Mouse (Mus musculus): ENCODE results near the gene Cmbl. TPM values are rescaled to one million over a fixed set of nuclear protein-coding genes. Genes with fewer than 3 reads are reported as not detected.

Gene Cmbl
- total RNA-seq, 2 experiments from 2014 or later: 15.2 to 16.3 TPM

DNA sequence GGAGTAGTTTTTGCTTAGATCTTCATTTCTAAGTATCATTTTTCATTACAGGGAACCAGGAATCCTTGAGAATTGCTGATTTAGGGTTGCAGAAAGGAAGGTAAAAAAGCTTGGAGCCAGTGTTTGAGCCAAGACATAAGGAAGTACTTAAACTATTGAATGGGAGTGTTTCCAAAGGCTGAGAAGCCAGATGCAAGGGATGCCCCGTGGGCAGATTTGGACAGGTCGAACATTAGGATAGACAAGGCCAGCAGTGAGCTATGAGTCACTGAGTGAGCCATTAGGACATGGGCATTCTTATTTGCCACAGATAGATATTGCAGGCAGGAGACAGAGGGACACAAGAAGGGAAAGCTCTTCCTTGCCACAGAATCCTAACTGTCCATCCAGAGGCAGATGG, 49.5 kb downstream of the Cmbl start:
- DNase-seq (ENCODE audit: low spot score in 2 of 2): no peak

DNA sequence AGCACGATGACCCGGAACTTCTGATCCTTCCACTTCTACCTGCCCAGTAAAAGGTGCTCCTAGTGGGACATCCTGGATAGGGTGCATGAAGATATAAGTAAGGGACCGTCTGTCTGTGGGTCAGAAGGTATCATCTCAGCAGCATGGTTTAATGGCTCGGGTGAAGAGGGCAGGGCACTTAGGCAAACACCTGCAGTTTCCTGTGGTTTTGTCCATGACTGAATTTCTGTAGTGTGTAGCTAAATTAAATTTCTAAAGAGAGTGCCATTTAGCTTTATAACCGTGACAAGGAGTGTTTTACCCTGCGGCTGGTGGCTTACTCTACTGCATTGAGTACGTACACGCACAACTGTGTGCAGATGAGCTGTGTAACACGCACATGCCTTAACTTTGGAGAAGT, 52.1 kb downstream of the Cmbl start:
- DNase-seq (ENCODE audit: low spot score in 2 of 2): no peak

DNA sequence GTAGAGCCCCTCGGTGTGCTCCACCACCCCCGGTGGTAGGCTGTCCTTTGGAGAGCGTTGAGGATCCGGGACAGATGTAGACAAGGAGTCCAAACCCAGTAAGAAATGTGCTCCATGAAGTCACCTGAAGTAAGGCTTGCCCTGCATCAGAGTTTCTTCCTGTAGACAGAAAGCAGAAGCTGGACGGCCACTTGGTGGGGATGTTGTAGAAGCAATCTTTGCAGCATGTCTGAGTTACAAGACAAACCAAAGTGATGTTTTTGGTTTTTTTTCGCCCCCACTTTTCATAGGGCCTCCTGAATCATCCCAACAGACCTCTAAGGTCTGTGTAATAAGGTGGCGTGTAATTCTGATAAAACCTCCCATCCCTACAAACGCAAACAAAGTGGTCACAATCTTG, 54.3 kb downstream of the Cmbl start:
- peak; percentile 48 to 63 for DNase-seq (ENCODE audit: low spot score in 2 of 2)

DNA sequence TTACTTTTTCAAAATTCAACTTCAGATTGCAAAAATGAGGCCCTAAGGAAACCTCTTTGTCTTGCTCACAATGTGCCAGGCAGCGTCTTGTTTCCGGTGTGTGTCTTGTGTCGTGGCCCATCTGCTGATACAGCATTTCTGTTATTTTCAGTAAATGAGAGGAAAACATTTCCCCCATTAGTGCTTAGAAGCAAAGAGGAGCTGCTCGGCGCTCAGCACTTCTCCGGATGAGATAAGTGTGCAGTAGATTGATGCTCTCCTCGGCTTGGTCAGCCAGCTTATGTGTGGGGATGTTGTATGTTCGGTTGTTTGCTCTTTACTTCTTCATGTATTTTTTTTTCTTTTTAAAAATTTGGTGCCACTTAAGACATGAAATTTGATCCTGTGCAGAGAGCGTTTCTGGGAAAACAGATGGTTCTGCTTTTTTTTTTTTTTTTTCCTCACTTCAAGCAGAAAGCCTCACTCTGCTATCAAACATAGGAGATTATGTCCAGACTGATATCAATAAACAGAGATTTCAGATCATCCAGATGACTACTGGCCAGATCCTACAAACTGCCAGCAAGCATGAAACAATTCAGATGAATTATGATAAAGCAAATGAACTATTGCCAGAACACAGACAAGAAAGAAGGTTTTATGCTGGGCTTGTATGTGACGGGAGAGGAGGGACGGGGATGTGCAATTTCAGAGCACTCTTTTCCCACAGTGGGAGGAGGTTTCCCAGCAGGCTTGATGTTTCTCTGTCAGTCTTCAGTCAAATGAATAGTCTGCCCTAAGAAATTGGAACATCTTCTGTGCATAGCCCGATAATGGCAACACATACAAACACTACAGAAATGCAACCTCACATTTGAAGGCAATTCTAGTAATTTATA, 62.3 kb downstream of the Cmbl start:
- no peak for DNase-seq (ENCODE audit: low spot score in 2 of 2)

DNA sequence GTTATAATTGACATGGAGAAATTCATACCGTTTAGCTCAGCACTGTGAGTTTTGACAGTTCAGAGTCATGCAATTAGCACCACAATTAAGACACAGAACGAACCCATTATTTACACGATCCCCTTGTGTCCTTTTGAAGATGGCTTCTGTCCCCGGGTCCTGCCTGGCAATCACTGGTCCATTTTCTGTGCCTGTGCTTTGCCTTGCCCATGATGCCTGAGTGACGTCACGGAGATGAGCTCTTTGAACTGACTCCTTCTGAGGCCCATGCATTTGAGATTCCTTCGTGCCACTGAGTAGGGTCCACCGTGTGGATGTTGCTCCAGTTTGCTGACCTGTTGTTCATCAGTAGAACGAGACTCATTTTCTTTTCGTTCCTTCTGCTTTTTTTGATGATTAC, 63.0 kb downstream of the Cmbl start:
- DNase-seq (ENCODE audit: low spot score in 2 of 2): no peak

DNA sequence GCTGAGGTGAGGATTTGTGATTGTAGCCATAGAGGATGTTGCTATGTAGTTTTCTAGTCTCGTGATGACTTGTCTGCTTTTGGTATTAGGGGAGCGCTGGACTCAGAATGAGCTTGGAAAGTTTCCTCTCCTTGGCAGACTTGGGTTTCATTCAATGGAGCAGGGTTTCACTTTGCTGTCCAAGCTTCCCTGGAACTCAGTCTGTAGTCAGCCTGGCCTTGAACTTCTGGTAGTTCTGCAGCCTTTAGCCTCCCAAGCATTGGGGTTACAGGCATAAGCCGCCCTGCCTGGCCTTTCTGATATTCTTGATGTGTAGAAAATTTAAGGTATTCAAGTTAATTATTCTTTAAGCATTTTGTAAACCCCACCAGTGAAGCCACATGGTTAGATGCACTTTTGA, 64.4 kb downstream of the Cmbl start:
- no peak for DNase-seq (ENCODE audit: low spot score in 2 of 2)

DNA sequence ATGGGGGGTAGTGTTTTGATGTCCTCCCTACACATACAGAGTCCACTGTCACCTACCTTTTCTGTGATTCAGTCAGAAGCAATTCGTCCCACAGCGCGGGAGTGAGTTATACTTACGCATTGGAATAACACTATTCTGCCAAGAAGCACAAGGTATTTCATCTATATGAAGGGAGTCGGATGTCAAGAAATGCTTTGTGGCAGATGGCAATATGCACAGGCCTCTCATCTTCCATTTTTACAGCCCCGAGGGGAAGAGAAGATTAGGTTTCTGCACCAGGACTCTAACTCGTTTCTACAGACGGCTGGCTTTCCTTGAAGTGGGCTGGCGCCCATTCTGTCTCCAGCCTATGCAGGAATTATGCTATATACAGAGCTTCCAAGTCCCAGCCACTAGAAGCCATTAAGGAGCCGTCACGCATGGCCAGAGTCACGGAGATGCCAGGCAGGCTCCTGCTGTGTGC, 66.2 kb downstream of the Cmbl start:
- DNase-seq (ENCODE audit: low spot score in 2 of 2): no peak

DNA sequence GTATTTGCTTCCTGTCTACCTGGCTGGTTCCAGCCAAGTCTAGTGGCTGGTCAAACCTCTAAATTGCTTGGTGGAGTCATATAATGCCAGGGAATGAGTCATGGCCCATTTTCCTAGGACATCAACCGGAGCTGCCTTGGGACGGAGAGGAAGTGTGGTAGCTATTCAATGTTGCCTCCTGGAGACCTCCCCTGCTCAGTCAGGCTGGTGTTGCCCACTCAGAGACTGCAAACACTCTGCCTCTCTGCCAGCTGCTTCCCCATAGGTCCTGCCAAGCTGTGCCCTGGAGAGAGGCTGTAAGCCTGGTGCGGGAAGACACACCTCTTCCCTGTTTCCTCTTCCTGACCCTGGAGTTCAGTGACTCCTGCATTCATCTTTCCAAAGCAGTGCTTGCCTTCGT, 67.3 kb downstream of the Cmbl start:
- DNase-seq (ENCODE audit: low spot score in 2 of 2): no peak

DNA sequence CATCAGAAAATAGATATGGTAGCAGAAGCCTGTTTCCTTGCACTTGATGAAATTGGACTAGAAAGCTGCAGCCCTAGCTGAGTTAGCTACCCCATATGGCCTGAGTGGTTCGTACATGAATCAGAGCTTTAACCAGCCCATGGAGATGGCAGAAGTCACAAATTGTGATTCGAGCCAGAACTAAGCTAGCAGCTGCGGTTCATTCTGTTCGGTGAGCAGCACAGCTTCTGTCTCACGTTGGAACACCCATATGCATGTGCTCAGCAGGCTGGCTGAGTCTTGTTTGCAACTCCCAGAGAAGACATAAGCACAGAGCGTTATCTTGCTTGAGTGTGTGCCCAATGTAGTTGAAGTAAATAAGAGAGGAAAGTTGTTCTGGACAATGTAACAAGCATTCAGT, 69.4 kb downstream of the Cmbl start:
- peak; percentile 60 to 68 for DNase-seq (ENCODE audit: low spot score in 2 of 2)

DNA sequence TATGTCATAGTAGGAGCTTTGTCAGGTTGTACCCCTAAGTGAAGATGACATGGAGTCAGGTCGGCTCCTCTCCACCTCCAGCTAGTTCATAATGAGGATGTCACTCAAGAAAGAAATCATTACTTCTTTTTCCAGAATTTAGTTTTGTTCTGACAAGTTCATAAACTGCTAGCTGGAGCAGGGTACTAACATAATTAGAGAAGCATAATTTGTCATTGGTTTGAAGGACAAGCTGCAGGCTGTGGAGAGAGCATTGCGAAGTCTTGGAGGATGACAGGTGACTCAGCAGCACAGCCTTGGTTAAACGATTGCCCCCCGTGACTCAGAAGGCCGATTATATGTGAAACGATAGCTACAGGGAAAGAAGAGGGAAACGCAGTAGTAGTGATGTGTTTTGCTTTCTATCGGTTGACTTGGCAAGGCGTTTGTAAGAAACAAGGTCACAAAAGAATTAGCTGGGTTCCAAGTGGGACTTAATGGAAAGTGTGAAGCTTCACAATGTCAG, 71.0 kb downstream of the Cmbl start:
- no peak for DNase-seq (ENCODE audit: low spot score in 2 of 2)

Other genes starting within 250 kb of the Cmbl start
- gene Ankrd33b, start 197.7 kb upstream of the Cmbl start, total RNA-seq (2021): 10 to 100 TPM; 13.6 to 13.9 TPM
- gene Ropn1l, start 111.7 kb upstream of the Cmbl start, total RNA-seq (2021): 1 to 10 TPM in 1 of 2 experiments, under 1 TPM in 1; 0.85 to 1.6 TPM
- gene March6, start 34.3 kb upstream of the Cmbl start, total RNA-seq (2021): 100 to 1,000 TPM; 199 to 221 TPM
- 100 to 1,000 TPM; 250 to 267 TPM for gene Cct5, start 36.4 kb downstream of the Cmbl start, total RNA-seq (2021)
- 10 to 100 TPM; 10.0 to 11.9 TPM for gene Fam173b, start 36.5 kb downstream of the Cmbl start, total RNA-seq (2021)

Measured in layer of hippocampus, postnatal 10 days (tissue).